Mouse (Mus musculus) kidney, adult 2 months (tissue): Measurements from ENCODE around the gene Urah.

Experiments used
- CTCF ChIP-seq: fragments of 200-500 bp; conservative IDR thresholded peaks from 2 replicates; pipeline ENCODE4 v1.5.1; 2011; ENCODE audit warnings: low read depth, mild to moderate bottlenecking, control low read depth, low read length, moderate library complexity, mixed read lengths; ENCODE audit not compliant: insufficient read depth, insufficient read length
- POLR2A ChIP-seq: fragments of 200-500 bp; IDR thresholded peaks from one replicate; pipeline ENCODE4 v1.6.1; 2011; ENCODE audit warnings: low read depth, low read length, control low read depth

DNA sequence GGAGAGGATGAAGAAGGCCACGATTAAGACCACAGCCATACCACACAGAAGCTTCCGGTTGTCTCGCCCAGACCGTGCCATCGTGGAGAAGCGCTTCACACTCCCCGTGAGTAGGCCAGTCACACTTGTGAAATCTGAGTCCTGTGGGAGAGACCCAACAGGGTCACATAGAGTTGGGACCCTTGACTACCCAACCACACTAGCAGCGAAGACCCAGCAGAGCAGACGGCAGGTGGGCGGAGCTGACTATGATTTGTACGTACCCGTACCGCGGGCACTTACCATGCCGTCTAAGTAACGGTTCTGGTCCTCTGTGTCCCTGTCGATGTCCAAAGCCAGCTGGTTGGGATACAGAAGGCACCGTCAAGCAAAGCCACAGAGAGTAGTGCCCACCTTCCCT is 19.7 kb downstream of the Urah start:
- no peak for TF ChIP-seq POLR2A
- no peak for TF ChIP-seq CTCF
